Mouse (Mus musculus) embryonic facial prominence, embryonic 13.5 days (tissue): ENCODE results near the gene Tmem263. TPM values are rescaled to one million over a fixed set of nuclear protein-coding genes. Genes with fewer than 3 reads are reported as not detected.

ENCODE experiments used
- ATAC-seq: fragments of 200-750 bp; cut with Nextera tagmentation; 2 replicates; pipeline ENCODE4 v1.8.0; 2017; ENCODE audit warnings: low read depth; ENCODE audit not compliant: insufficient number of reproducible peaks, insufficient read depth, low FRiP score, low TSS enrichment
- H3K27ac ChIP-seq: fragments of 300-500 bp; sonication (generic); 2 replicates; pipeline ENCODE4 v1.5.1; 2015; ENCODE audit warnings: moderate library complexity, mild to moderate bottlenecking, inconsistent platforms
- H3K27me3 ChIP-seq: fragments of 300-500 bp; sonication (generic); 2 replicates; pipeline ENCODE4 v1.6.1; 2015; ENCODE audit warnings: mild to moderate bottlenecking, inconsistent platforms
- H3K36me3 ChIP-seq: fragments of 300-500 bp; sonication (generic); 2 replicates; pipeline ENCODE4 v1.6.1; 2015; ENCODE audit warnings: mild to moderate bottlenecking, inconsistent platforms
- H3K4me1 ChIP-seq: fragments of 300-500 bp; sonication (generic); 2 replicates; pipeline ENCODE4 v1.6.1; 2015; ENCODE audit warnings: inconsistent platforms
- H3K4me2 ChIP-seq: fragments of 300-500 bp; sonication (generic); 2 replicates; pipeline ENCODE4 v1.6.1; 2015; ENCODE audit warnings: moderate library complexity, mild to moderate bottlenecking, inconsistent platforms
- H3K4me3 ChIP-seq: fragments of 300-500 bp; sonication (generic); 2 replicates; pipeline ENCODE4 v1.5.1; 2015; ENCODE audit warnings: mild to moderate bottlenecking, inconsistent platforms
- H3K9ac ChIP-seq: fragments of 300-500 bp; sonication (generic); 2 replicates; pipeline ENCODE4 v1.6.1; 2015; ENCODE audit warnings: mild to moderate bottlenecking, inconsistent platforms
- H3K9me3 ChIP-seq: fragments of 300-500 bp; sonication (generic); 2 replicates; pipeline ENCODE4 v1.6.1; 2016; ENCODE audit warnings: inconsistent platforms
- WGBS: fragments of 180-500 bp; shearing (Covaris S2); methylation state at CpG from one replicate; pipeline ENCODE4 v1.1.7; 2015; ENCODE audit warnings: mixed read lengths; 5-methylcytosine and 5-hydroxymethylcytosine counted together
- polyA plus RNA-seq: library from polyadenylated mRNA; unstranded; fragments of >200 nt; fragmentation: Nextera tagmentation; extraction: Ambion mirVana; gene quantifications from 2 replicates; pipeline ENCODE4 v1.2.1, GENCODE M21; 2015

The Tmem263 gene
- polyA plus RNA-seq, 1 experiment from 2014 or later = 110 TPM

GRCm38 (mm10) chr10:85141465-85141864 lies 39.0 kb downstream of the Tmem263 start:
- no peaks in the 10 kb centered on the region for H3K4me1 ChIP-seq
- H3K4me3 ChIP-seq = no peak overlapping the region
- no peaks in the 10 kb centered on the region for H3K9me3 ChIP-seq
- H3K36me3 ChIP-seq = peaks cover 40% of the 10 kb centered on the region
- H3K9ac ChIP-seq = no peak overlapping the region
- no peak overlapping the region for H3K4me2 ChIP-seq
- ATAC-seq = no peak
- H3K27me3 ChIP-seq = no peaks in the 10 kb centered on the region
- 80% methylated on average over 9 of the region's 9 CpGs for WGBS
- no peak overlapping the region for H3K27ac ChIP-seq

GRCm38 (mm10) chr10:85146282-85146681 lies 43.9 kb downstream of the Tmem263 start:
- H3K36me3 ChIP-seq = peaks cover 39% of the 10 kb centered on the region

GRCm38 (mm10) chr10:85149226-85149625 lies 46.8 kb downstream of the Tmem263 start:
- no peaks in the 10 kb centered on the region for H3K4me1 ChIP-seq
- H3K9ac ChIP-seq = no peak overlapping the region
- no peaks in the 10 kb centered on the region for H3K27me3 ChIP-seq
- H3K27ac ChIP-seq = no peak overlapping the region
- WGBS = 79% methylated on average over 5 of the region's 5 CpGs
- H3K9me3 ChIP-seq = no peaks in the 10 kb centered on the region
- no peak overlapping the region for H3K4me2 ChIP-seq
- ATAC-seq = no peak
- H3K4me3 ChIP-seq = no peak overlapping the region
- peaks cover 19% of the 10 kb centered on the region for H3K36me3 ChIP-seq

More at GRCm38 (mm10) chr10:85146282-85146681, 43.9 kb downstream of the Tmem263 start:
- no peak overlapping the region for H3K4me2 ChIP-seq
- H3K4me3 ChIP-seq = no peak overlapping the region
- no peak for ATAC-seq
- H3K9me3 ChIP-seq = no peaks in the 10 kb centered on the region
- H3K27ac ChIP-seq = no peak overlapping the region
- WGBS = 91% methylated on average over 14 of the region's 14 CpGs
- no peaks in the 10 kb centered on the region for H3K4me1 ChIP-seq
- no peak overlapping the region for H3K9ac ChIP-seq
- H3K27me3 ChIP-seq = no peaks in the 10 kb centered on the region

DNA sequence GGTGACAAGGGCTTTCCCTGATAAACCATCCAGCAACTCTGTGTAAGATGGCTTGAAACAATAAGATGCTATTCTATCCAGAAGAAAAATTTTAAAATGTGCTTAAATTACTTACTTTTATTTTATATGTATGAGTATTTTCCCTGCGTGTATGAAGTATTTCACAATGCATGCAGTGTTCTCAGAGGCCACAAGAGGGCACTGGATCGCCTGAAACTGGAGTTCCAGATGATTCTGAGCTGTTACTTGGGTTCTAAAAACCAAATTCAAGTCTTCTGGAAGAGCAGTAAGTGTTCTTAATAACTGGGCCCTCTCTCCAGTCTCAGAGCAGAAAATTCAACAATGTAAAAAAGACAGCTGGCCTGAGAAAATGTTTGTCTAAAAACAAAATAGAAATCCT lies 51.8 kb downstream of the Tmem263 start:
- Histone ChIP-seq H3K9ac (no peak overlapping the region), H3K36me3 (peaks cover 3% of the 10 kb centered on the region; the same call in 1 of the 2 replicates), H3K27ac (no peak overlapping the region), H3K27me3 (no peaks in the 10 kb centered on the region), H3K9me3 (no peaks in the 10 kb centered on the region), H3K4me1 (no peaks in the 10 kb centered on the region), H3K4me3 (no peak overlapping the region), H3K4me2 (no peak overlapping the region)
- ATAC-seq = no peak
- WGBS = 8% methylated on average over 2 of the region's 2 CpGs

- Histone ChIP-seq H3K4me3 (no peak overlapping the region), H3K9me3 (no peaks in the 10 kb centered on the region), H3K4me1 (no peaks in the 10 kb centered on the region), H3K9ac (no peak overlapping the region), H3K36me3 (no peaks in the 10 kb centered on the region), H3K27ac (no peak overlapping the region), H3K27me3 (no peaks in the 10 kb centered on the region), H3K4me2 (no peak overlapping the region)
- no peak for ATAC-seq
- 94% methylated on average over 7 of the region's 7 CpGs for WGBS
Observed at GRCm38 (mm10) chr10:85157451-85157850, 55.0 kb downstream of the Tmem263 start.

- Histone ChIP-seq H3K27me3 (no peaks in the 10 kb centered on the region), H3K9ac (no peak overlapping the region), H3K27ac (no peak overlapping the region), H3K36me3 (no peaks in the 10 kb centered on the region), H3K9me3 (no peaks in the 10 kb centered on the region), H3K4me1 (no peaks in the 10 kb centered on the region), H3K4me3 (no peak overlapping the region), H3K4me2 (no peak overlapping the region)
- WGBS = 79% methylated on average over 1 of the region's 1 CpGs
- ATAC-seq = no peak
Observed at GRCm38 (mm10) chr10:85159989-85160619, 57.7 kb downstream of the Tmem263 start.

GRCm38 (mm10) chr10:85161745-85162351 lies 59.4 kb downstream of the Tmem263 start:
- WGBS = 75% methylated on average over 5 of the region's 5 CpGs
- no peaks in the 10 kb centered on the region for H3K27me3 ChIP-seq
- no peaks in the 10 kb centered on the region for H3K4me1 ChIP-seq
- H3K9ac ChIP-seq = no peak overlapping the region
- H3K4me3 ChIP-seq = no peak overlapping the region
- H3K4me2 ChIP-seq = no peak overlapping the region
- no peak overlapping the region for H3K27ac ChIP-seq
- no peaks in the 10 kb centered on the region for H3K36me3 ChIP-seq
- ATAC-seq = no peak
- H3K9me3 ChIP-seq = no peaks in the 10 kb centered on the region

- WGBS = 87% methylated on average over 13 of the region's 13 CpGs
- Histone ChIP-seq H3K27ac (no peak overlapping the region), H3K4me1 (no peaks in the 10 kb centered on the region), H3K4me2 (no peak overlapping the region), H3K9ac (no peak overlapping the region), H3K4me3 (no peak overlapping the region), H3K9me3 (no peaks in the 10 kb centered on the region), H3K36me3 (no peaks in the 10 kb centered on the region), H3K27me3 (no peaks in the 10 kb centered on the region)
- no peak for ATAC-seq
Observed at GRCm38 (mm10) chr10:85164791-85165190, 62.4 kb downstream of the Tmem263 start.

GRCm38 (mm10) chr10:85165306-85165705 lies 62.9 kb downstream of the Tmem263 start:
- no peaks in the 10 kb centered on the region for H3K36me3 ChIP-seq
- no peak overlapping the region for H3K4me2 ChIP-seq
- H3K9me3 ChIP-seq = no peaks in the 10 kb centered on the region
- no peak overlapping the region for H3K27ac ChIP-seq
- H3K4me1 ChIP-seq = no peaks in the 10 kb centered on the region
- 83% methylated on average over 5 of the region's 5 CpGs for WGBS
- H3K27me3 ChIP-seq = no peaks in the 10 kb centered on the region
- ATAC-seq = no peak
- no peak overlapping the region for H3K4me3 ChIP-seq
- H3K9ac ChIP-seq = no peak overlapping the region

Other genes starting within 250 kb of the Tmem263 start
- 23.0 and 27.4 TPM in 2 replicates for gene Ric8b, start 185.0 kb upstream of the Tmem263 start, polyA plus RNA-seq
- 1.2 and 1.4 TPM in 2 replicates for gene Fhl4, start 132 bp upstream of the Tmem263 start, polyA plus RNA-seq
- gene Mterf2, start 25.4 kb downstream of the Tmem263 start, polyA plus RNA-seq = 22.7 and 23.5 TPM in 2 replicates
- 33.9 and 34.5 TPM in 2 replicates for gene Cry1, start 82.4 kb downstream of the Tmem263 start, polyA plus RNA-seq